In genomic region chr4:127027228-127028190, GRCm38 (mm10) we compare ENCODE assay signal across 9 mouse cellular contexts. TPM values are rescaled to one million over a fixed set of nuclear protein-coding genes. Genes with fewer than 3 reads are reported as not detected.
A peak's percentile ranks its signal among the peaks of the same experiment; 100 is the strongest.
DNase-seq lines count a peak whose midpoint lies in the region; ATAC-seq and TF ChIP-seq lines count a peak whose summit lies in the region.
"Had no signal": no experiment of that assay in that cellular context is flagged by ENCODE, and none has a peak within 500 bp of the region (broad histone marks: within the 10 kb centered on the region; RNA-seq: fewer than 3 reads in every experiment).

No protein-coding gene starts in this region.

- H3K27me3 ChIP-seq in midbrain, embryonic 11.5 days (ENCODE audit: control insufficient read depth, insufficient read depth, low read length) = no peaks in the 10 kb centered on the region
- no peaks in the 10 kb centered on the region for H3K27me3 ChIP-seq in midbrain, embryonic 16.5 days (ENCODE audit: control insufficient read depth, insufficient read depth, low read depth, low read length)
- no peaks in the 10 kb centered on the region for H3K27me3 ChIP-seq in kidney, adult 2 months (replicated peaks; ENCODE audit: control insufficient read depth, insufficient read depth, low read length)
- H3K27me3 ChIP-seq: heart, embryonic 15.5 days had no signal

- peaks cover 15% of the 10 kb centered on the region for H3K4me1 ChIP-seq in midbrain, embryonic 11.5 days (ENCODE audit: control insufficient read depth, insufficient read depth, low read length)
- peaks cover 35% of the 10 kb centered on the region for H3K4me1 ChIP-seq in midbrain, embryonic 16.5 days (ENCODE audit: control insufficient read depth, insufficient read depth, low read length)
- peaks cover 2% of the 10 kb centered on the region; the same call in 1 of the 2 replicates for H3K4me1 ChIP-seq in kidney, adult 2 months (ENCODE audit: control insufficient read depth, insufficient read depth, low read length)

- H3K4me3 ChIP-seq in midbrain, embryonic 11.5 days (ENCODE audit: low read depth, low read length) = no peak overlapping the region
- H3K4me3 ChIP-seq in midbrain, embryonic 16.5 days (ENCODE audit: low read depth, low read length) = no peak overlapping the region
- no peak overlapping the region for H3K4me3 ChIP-seq in kidney, adult 2 months (ENCODE audit: insufficient read depth, low read depth, low read length)
- H3K4me3 ChIP-seq: heart, embryonic 15.5 days had no signal

- H3K27ac ChIP-seq in midbrain, embryonic 11.5 days (ENCODE audit: low read depth, low read length) = no peak overlapping the region
- no peak overlapping the region for H3K27ac ChIP-seq in midbrain, embryonic 16.5 days (ENCODE audit: low read length)
- no peak overlapping the region for H3K27ac ChIP-seq in kidney, adult 2 months (ENCODE audit: insufficient read depth, low read depth, low read length)
- H3K27ac ChIP-seq: heart, embryonic 15.5 days had no signal

- peak; percentile 59 to 65 for DNase-seq in cerebellum, adult 18-20 months
- DNase-seq in cerebellum, adult 8-10 months = no peak
- DNase-seq in midbrain, embryonic 11.5 days (ENCODE audit: low spot score, missing footprints) = peak; percentile 92
- DNase-seq in cerebellum, adult 9-10 months = peak; percentile 68
- DNase-seq in kidney, adult 2 months = peak; percentile 67
- DNase-seq in right cerebral cortex, adult 2 months (ENCODE audit: low spot score in 2 of 2) = no peak

- H3K4me2 ChIP-seq in midbrain, embryonic 11.5 days = no peak overlapping the region
- H3K4me2 ChIP-seq in midbrain, embryonic 16.5 days (ENCODE audit: low read length) = no peak overlapping the region
- H3K4me2 ChIP-seq: heart, embryonic 15.5 days had no signal

- no peak overlapping the region for H3K9ac ChIP-seq in midbrain, embryonic 11.5 days (ENCODE audit: low read length)
- no peak overlapping the region for H3K9ac ChIP-seq in midbrain, embryonic 16.5 days (ENCODE audit: low read depth, low read length)
- H3K9ac ChIP-seq: heart, embryonic 15.5 days had no signal

- TF ChIP-seq CTCF in kidney, adult 2 months (conservative IDR thresholded peaks at IDR 0.05; ENCODE audit: insufficient read depth, insufficient read length, low read depth, low read length) = peak; percentile 51

- H3K36me3 ChIP-seq in midbrain, embryonic 11.5 days (ENCODE audit: control insufficient read depth, insufficient read depth, low read length) = peaks cover 45% of the 10 kb centered on the region
- H3K36me3 ChIP-seq in midbrain, embryonic 16.5 days (ENCODE audit: control insufficient read depth, insufficient read depth, low read length) = peaks cover 44% of the 10 kb centered on the region
- H3K36me3 ChIP-seq in kidney, adult 2 months (ENCODE audit: control insufficient read depth, insufficient read depth, low read length) = peaks cover 33% of the 10 kb centered on the region

- ATAC-seq in midbrain, embryonic 11.5 days (ENCODE audit: low FRiP score) = peak; percentile 35; the same call in 1 of the 2 replicates
- no peak for ATAC-seq in midbrain, embryonic 16.5 days
- peak; percentile 71 for ATAC-seq in megakaryocyte progenitor cell, adult 5-6 weeks (replicated peaks; ENCODE audit: poor library complexity)

- no peak for TF ChIP-seq POLR2A in kidney, adult 2 months (IDR thresholded peaks at IDR 0.05; ENCODE audit: low read depth, low read length)

- 79% methylated on average over 4 of the region's 4 CpGs for WGBS in midbrain, embryonic 11.5 days
- 68% methylated on average over 4 of the region's 4 CpGs for WGBS in midbrain, embryonic 16.5 days
- 42% methylated on average over 4 of the region's 4 CpGs for WGBS in kidney, adult 2 months

- no peaks in the 10 kb centered on the region for H3K9me3 ChIP-seq in midbrain, embryonic 11.5 days (ENCODE audit: control insufficient read depth, low read length)
- no peaks in the 10 kb centered on the region for H3K9me3 ChIP-seq in midbrain, embryonic 16.5 days (replicated peaks; ENCODE audit: control insufficient read depth, low read length, poor library complexity, severe bottlenecking)
- H3K9me3 ChIP-seq: heart, embryonic 15.5 days had no signal

RNA-seq across cellular contexts. Expression of gene Sfpq, which starts 6.4 kb away (rescaled TPM):
- polyA plus RNA-seq in midbrain, embryonic 11.5 days (2014; fragmentation: Nextera tagmentation; extraction: Ambion mirVana) = 160 and 165 TPM in 2 replicates
- 56.4 and 63.4 TPM in 2 replicates for polyA plus RNA-seq in midbrain, embryonic 16.5 days (2015; fragmentation: Nextera tagmentation; extraction: Ambion mirVana)
- 22.3 and 24.1 TPM in 2 replicates for polyA plus RNA-seq in kidney, adult 2 months (2012; rRNA removed)
- total RNA-seq in megakaryocyte progenitor cell, adult 5-6 weeks (2015) = 490 and 507 TPM in 2 replicates
- total RNA-seq in megakaryocyte progenitor cell, adult 5-6 weeks (2017) = 686 and 899 TPM in 2 replicates

RNA-seq across cellular contexts. Expression of gene Zmym1, which starts 33.4 kb away (rescaled TPM):
- polyA plus RNA-seq in midbrain, embryonic 11.5 days (2014; fragmentation: Nextera tagmentation; extraction: Ambion mirVana) = 33.0 and 34.9 TPM in 2 replicates
- polyA plus RNA-seq in midbrain, embryonic 16.5 days (2015; fragmentation: Nextera tagmentation; extraction: Ambion mirVana) = 31.5 and 32.5 TPM in 2 replicates
- 1.0 and 1.3 TPM in 2 replicates for polyA plus RNA-seq in kidney, adult 2 months (2012; rRNA removed)
- total RNA-seq in megakaryocyte progenitor cell, adult 5-6 weeks (2015) = 18.0 and 22.3 TPM in 2 replicates
- 13.6 and 21.1 TPM in 2 replicates for total RNA-seq in megakaryocyte progenitor cell, adult 5-6 weeks (2017)

RNA-seq across cellular contexts. Expression of gene Zmym6, which starts 49.7 kb away (rescaled TPM):
- 26.7 and 30.8 TPM in 2 replicates for polyA plus RNA-seq in midbrain, embryonic 11.5 days (2014; fragmentation: Nextera tagmentation; extraction: Ambion mirVana)
- 41.0 and 44.3 TPM in 2 replicates for polyA plus RNA-seq in midbrain, embryonic 16.5 days (2015; fragmentation: Nextera tagmentation; extraction: Ambion mirVana)
- 5.2 and 5.3 TPM in 2 replicates for polyA plus RNA-seq in kidney, adult 2 months (2012; rRNA removed)
- 8.1 and 9.2 TPM in 2 replicates for total RNA-seq in megakaryocyte progenitor cell, adult 5-6 weeks (2015)
- total RNA-seq in megakaryocyte progenitor cell, adult 5-6 weeks (2017) = 11.2 and 14.1 TPM in 2 replicates

RNA-seq across cellular contexts. Expression of gene Zmym4, which starts 59.6 kb away (rescaled TPM):
- polyA plus RNA-seq in midbrain, embryonic 11.5 days (2014; fragmentation: Nextera tagmentation; extraction: Ambion mirVana) = 29.8 and 31.6 TPM in 2 replicates
- polyA plus RNA-seq in midbrain, embryonic 16.5 days (2015; fragmentation: Nextera tagmentation; extraction: Ambion mirVana) = 27.8 and 28.5 TPM in 2 replicates
- polyA plus RNA-seq in kidney, adult 2 months (2012; rRNA removed) = 5.2 and 6.0 TPM in 2 replicates
- 51.9 and 70.5 TPM in 2 replicates for total RNA-seq in megakaryocyte progenitor cell, adult 5-6 weeks (2015)
- total RNA-seq in megakaryocyte progenitor cell, adult 5-6 weeks (2017) = 32.0 and 62.9 TPM in 2 replicates

Comparison
In these comparisons a context has a peak if more than half of its experiments do, and no peak if none do; other contexts are left out.
1. DNase-seq: peak in cerebellum, adult 18-20 months (2 of 2), midbrain, embryonic 11.5 days (single experiment), cerebellum, adult 9-10 months (single experiment) and kidney, adult 2 months (single experiment); none in cerebellum, adult 8-10 months (single experiment) and right cerebral cortex, adult 2 months (0 of 2).
2. RNA of gene Zmym1, which starts 33.4 kb away (polyA plus RNA-seq): 33.0 to 34.9 TPM in midbrain, embryonic 11.5 days and 31.5 to 32.5 TPM in midbrain, embryonic 16.5 days; 1.0 to 1.3 TPM in kidney, adult 2 months; every median in the first group is over 10 times any median in the second.